Mouse (Mus musculus) lung, postnatal 25 days (tissue): ENCODE results near the gene Nppb.
A peak's percentile ranks its signal among the peaks of the same experiment; 100 is the strongest.

Experiments used
- DNase-seq: peaks from one replicate; pipeline ENCODE4 v3.0.0; 2022; ENCODE audit warnings: low spot score

Nppb gene

DNA sequence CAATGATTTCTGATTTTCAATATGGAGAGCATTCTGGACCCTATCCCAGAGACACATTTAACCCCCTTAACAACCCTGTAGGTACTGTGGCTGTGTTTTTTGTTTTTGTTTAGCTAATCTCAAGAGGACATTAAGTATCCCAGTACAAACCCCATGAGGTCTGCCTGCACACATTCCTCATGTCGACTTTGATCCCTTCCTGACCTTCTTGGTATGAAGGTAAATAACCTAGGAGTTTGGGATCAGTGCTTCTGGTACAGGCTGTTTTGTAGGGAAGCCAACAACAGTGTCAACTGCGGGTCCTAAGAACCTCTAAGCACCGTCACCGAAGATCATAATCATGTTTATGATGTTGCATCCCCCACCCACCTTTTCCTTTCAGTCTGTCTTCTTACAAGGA, 7.9 kb upstream of the Nppb start:
- DNase-seq: no peak

DNA sequence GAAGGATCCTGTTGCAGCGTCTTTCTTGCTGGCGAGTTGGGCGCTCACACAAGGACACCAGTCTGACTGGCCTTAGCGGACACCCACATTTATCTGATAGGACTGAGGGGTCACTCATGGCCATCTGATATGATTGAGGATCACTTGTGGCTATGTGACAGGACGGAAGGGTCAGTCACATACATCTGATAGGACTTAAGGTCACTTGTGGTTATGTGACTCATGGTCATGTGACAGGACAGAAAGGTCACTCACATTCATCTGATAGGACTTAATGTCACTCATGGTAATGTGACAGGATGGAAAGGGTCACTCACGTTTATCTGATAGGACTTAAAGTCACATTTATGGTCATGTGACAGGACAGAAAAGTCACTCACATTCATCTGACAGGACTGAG, 7.2 kb upstream of the Nppb start:
- DNase-seq: no peak

DNA sequence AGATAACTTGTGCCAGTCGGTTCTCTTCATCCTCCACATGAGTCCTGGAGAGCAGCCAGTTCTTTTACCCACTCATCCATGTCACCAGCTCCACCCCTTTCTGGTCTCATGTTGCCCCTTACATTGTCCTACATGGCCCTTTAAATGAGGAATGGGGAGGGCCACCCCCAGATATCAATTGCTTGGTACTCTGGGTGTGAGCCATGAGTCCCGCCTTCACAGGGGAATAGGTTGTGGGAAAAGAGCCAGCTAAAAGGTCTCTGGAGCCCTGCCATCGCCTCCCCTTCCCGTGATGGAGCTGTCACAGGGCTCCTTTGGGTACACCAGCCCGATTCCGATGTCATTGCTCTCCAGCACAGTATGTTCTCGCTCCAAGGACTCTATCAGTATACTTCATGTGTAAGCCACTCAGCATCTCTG, 6.1 kb upstream of the Nppb start:
- DNase-seq: no peak

DNA sequence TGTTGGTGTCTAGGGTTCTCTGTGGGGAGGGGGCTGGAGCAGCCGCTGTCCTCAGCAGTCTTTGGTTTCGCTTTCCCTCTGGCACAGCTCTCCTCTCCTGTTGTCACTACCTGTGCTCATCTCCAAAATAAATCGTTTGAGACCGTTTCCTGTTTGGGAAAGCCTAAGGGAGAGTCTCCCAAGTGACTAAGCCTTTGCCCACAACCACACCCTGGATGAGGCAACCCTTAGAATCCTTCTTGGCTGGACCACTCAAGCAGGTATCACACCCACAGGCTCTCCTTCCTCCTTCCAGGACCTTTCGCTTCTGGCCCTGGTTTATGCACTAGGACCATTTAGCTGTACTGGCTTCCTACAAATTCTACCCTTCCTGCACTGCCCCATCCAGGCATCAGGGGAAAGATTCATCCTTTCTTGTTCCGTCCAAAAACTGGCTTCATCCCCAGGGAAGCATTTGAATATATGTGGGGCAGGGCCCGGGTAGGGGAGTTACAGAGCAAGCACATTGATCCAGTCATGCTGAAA, 8.0 kb downstream of the Nppb start:
- no peak for DNase-seq

DNA sequence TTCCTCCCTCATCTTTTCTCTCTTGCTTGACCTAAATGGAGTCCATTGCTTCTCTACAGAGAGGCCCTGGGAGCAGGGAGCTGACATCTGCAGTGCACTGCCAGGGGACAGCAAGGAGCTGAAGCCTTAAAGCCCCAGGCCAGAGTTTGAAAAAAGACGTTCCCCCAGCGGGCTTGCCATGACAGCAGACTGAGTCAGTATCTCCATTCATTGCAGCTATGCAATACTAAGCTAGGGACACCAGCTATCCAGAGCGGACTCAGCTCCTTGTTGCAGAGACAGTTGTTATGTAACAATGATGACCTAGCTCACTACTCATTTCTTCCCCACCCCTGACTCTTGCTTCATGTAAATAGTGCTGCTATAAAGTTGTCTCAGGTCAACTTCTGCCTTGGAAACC, 9.7 kb downstream of the Nppb start:
- DNase-seq: no peak

DNA sequence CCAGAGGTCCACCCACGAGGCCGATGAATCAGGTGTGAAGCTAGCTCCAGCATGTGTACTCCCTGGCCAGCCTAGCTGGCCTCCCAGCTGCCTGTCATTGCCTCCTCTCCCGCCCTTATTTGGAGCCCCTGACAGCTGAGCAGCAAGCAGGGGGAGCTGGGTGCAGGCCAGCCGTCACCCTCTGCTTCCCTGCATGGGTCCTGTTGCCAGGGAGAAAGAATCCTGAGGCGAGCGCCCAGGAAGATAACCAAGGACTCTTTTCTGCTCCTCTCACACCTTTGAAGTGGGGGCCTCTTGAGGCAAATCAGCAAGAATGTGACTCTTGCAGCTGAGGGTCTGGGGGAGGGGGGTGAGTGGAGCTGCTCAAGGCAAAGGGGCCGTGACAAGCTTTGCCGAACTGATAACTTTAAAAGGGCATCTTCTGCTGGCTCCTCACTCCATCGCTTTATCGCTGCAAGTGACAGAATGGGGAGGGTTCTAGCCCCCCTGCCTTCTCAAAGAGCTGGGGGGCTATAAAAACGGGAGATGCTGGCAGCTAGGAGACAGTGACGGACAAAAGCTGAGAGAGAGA, 14.7 kb downstream of the Nppb start, which contains the start of gene Nppa:
Gene Nppa (plus strand): TSS at position 521 of the 571 bp plus-strand sequence.
- no peak for DNase-seq

DNA sequence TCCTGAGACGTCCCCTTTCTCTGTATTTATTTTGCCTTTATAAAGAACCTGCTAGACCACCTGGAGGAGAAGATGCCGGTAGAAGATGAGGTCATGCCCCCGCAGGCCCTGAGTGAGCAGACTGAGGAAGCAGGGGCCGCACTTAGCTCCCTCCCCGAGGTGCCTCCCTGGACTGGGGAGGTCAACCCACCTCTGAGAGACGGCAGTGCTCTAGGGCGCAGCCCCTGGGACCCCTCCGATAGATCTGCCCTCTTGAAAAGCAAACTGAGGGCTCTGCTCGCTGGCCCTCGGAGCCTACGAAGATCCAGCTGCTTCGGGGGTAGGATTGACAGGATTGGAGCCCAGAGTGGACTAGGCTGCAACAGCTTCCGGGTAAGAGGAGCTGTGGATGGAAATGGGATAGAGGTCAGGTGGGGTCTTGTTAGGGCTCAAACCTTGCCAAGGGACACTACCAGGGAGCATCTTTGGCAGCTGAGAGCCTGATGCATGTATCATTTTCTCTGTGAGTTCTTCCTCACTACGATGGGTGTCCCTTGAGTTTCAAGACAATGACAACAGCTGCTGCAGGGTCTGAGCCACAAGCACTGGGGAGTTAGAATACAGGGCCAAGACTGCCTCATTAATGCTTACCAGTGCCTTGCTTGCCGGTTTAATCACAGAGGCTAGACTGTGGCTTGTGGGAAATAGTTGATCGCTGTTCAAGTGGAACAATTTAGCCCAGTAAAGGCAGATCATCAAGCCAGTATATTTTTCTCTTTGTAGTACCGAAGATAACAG, 15.6 kb downstream of the Nppb start:
- no peak for DNase-seq

DNA sequence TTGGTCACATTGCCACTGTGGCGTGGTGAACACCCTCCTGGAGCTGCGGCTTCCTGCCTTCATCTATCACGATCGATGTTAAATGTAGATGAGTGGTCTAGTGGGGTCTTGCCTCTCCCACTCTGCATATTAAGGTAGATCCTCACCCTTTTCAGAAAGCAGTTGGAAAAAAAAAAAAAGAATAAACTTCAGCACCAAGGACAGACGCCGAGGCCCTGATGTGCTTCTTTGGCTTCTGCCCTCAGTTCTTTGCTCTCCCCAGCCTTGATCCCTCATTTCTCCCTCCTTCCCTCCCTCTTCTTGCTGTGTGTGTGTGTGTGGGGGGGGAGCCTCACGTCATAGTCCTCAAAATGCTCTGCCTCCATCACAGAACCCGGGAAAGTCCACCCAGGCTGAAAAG, 16.3 kb downstream of the Nppb start:
- DNase-seq: no peak

DNA sequence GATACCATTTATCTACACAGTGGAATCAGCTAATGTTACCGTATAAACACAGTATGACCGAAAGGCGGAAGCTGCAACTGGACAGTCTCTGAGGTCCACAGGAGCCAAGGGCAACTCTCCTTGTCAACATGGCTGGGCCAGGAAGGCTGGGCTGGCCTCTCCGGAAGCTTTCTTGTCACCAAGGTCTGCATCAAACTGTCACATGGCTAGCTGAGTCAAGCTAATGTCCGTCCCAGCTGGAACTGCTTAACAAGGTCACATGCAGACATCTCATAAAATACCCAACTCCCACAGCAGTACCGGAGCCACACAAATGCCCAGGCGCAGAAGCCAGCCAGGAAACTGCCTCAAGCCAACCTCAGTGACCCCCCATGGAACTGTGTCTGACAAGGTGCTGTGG, 18.8 kb downstream of the Nppb start:
- no peak for DNase-seq

DNA sequence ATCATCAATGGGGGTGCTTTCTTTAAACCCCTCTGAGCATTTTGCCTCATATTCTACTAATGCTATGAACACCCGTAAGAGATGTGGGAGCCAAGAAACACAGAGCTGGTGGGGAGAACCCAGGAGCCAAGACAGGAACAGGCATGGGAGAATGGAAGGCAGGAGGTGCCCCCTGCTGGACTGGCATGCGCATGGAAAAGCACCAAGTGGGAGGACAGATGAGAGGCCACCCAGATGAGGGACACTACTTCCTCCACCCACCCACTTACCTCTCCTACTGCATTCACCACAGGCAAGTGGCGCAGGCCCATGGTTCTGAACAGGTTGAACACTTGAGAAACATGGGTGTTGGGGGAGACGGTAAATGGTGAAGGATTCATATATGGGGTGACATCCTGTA, 22.8 kb downstream of the Nppb start:
- peak; percentile 18 for DNase-seq

DNA sequence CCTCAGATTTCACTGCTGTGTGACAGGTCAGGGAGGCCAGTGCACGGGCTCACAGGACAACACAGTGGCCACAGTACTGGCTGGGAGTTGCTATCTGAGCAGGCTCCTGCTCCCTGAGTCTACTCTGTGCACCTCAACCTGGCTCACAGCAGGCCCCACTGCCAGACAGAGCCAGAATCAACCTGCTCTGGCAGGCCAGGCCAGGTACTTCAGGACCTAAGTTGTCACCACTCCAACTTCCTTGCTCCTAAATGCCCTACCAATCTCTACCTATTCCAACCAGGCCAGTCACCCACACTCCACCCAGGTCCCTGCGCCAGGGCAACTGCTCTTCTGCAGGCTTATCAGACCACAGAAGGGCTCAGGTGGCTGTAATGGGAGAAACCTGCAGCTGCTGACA, 24.1 kb downstream of the Nppb start:
- peak; percentile 7 for DNase-seq

DNA sequence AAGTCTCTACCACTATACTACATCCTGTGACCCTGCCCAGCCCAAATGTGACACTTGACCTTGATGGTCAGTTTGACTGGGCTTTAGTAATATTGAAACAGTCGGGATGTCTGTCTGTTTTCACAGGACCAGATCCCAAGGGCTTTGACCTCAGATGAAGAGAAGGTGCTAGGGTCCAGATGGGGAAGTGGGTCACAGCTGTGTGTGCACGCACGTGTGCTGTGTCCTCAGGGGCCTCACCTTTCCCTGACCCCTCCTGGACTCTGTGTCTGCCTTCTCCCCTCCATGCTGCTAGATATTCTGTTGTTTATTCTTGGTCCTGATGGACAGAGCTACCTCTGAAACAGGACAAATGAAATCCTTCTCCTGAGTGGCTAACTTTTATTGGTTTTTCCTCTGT, 25.7 kb downstream of the Nppb start:
- no peak for DNase-seq

DNA sequence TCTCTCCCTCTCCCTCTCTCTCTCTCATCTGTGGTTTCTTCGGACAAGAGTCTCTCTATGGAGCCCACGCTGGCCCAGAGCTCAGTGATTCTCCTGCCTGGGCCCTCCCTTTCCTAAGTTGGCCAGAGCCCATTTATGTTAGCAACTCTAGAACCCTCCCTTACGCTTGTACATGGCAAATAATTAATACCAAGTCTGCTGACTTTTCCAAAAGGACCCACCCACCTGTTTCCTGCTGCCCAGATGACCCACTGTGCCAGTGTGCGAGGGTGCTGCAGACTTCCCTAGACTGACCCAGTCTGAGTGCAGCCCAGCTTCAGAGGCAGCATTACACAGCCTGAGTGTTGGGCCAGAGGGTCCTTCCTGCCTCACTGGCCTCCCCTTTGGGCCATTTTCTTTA, 26.6 kb downstream of the Nppb start:
- no peak for DNase-seq

DNA sequence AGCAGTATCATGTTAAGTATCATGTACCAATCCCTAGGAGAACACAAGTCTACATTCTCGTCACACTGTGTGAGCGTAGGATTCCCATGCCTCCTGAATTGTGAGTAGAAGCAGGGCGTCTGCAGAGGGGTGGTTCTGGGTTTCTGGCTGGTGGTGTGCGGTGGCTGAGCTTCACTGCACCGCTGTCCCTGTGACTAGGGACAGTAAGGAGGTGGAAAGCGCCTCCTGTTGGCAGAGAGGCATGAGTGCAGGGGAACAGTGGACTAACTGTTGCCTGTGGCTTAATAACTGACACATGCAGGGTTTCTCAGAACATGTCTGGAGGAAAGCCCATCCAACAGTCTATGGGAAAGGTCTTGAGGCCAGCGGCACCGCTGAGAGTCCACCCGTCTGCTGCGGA, 29.8 kb downstream of the Nppb start:
- DNase-seq: no peak

DNA sequence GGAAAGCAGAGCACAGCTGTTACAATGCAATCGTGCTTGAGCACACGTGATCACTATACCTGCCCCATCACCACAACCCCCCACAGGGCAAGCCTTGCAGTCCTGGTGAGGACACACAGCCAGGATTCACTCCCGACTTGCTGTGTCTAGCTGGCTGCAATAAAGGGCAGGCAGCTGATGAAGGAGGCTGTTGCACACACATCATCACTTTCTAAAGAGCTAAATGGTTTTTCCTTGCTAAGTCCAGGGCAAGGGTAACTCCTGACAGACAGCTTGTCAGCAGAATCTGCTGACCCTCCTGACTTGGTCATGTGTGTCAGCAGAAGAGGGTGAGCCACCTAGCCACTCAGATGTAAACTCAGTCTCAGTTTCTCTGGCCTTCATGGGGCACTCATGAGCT, 31.4 kb downstream of the Nppb start:
- DNase-seq: no peak

DNA sequence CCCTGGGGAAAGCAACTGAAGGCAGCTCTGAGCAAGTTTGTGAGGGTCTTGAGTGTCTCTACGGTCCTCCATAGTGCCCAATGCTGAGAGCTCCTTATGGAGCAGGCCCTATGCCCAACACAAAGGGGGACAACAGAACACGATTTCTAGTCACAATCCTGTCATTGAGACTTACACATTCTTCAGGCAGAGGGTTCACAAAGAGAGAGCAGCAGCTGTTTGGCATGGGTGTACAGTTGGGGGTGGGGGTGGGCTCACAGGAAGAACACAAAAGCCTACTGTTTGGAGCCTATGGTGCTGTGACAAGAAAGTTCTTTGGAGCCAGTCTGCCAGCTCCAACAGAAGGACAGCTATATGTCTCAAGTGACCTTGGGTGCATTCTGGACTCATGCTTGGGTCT, 32.8 kb downstream of the Nppb start:
- no peak for DNase-seq

DNA sequence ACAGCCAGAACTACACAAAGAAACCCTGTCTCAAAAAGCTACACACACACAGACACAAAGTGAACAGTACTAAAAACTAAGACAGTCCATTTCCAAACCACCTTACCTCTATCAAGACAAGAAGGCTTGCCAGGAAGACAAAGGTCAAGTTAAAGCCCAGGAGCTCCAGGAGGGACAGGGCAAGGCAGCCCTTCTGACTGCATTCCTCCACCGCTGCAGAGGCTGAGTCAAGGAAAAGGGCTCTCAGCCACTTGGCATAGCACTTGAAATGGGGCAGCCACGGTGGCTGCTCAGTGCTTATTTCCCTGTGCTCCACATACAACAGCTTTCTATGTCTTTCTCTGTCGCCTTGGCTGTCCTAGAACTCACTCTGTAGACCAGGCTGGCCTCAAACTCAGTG, 38.4 kb downstream of the Nppb start:
- DNase-seq: peak; percentile 6

DNA sequence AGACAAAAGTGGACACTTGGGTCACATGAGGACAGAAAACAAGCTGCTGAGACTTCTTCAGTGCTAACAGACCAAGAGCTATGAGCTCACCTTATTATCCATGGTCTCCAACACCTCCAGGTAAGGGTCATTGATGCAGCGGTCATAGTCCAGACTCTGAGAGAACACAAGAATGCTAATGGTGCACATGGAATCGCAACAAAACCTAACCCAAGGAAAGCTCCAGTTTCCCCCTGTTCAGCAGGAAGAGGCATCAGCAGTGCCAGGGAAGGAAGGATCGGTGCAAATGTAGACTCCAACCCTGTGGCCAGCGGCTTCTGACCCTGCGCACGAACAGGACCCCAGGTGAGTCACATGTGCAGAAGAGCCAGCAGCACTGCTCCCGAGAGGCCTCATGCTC, 43.7 kb downstream of the Nppb start:
- no peak for DNase-seq

DNA sequence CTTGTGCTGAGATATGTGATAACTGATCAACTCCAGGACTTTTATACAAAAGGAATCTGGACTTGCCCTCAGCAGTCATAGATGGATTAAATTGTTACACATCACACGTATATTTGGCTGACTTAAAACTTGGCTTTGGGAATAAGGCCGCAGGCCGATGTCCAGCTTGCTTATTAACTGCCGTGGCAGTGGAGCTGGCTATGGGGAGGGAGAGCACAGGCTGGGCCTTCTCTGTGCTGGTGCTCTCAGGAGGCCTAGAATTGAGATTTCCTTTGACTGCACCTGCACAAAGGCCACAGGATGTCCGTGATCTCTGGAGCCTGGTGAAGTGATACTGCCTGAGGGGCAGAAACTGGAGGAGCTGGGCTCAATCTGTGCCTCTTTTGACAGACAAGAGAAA, 44.9 kb downstream of the Nppb start:
- no peak for DNase-seq

DNA sequence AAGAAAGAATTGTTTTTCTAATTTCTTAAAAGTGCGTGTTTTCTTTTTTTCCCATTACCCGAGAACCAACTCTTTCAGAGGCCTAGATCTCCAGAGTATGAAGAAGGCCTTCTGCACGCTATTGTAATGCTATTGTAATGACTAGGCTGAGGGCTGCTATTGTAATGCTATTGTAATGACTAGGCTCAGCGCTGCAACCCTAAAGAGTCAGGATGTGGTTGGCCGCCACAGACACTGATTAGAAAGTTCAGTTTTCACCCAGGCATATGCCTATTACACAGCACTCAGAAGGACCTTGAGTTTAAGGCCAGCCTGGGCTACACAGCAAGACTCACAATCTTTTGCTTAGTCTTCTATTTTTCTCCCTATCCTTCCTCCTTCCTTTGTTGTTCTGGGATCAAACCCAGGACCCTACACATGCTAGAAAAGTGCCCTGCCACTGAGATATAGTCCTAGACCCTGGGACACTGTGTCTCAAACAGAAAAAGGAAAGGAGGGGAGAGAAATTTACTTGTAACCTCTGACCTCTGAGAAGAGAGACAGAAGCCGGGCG, 48.3 kb downstream of the Nppb start:
- no peak for DNase-seq

DNA sequence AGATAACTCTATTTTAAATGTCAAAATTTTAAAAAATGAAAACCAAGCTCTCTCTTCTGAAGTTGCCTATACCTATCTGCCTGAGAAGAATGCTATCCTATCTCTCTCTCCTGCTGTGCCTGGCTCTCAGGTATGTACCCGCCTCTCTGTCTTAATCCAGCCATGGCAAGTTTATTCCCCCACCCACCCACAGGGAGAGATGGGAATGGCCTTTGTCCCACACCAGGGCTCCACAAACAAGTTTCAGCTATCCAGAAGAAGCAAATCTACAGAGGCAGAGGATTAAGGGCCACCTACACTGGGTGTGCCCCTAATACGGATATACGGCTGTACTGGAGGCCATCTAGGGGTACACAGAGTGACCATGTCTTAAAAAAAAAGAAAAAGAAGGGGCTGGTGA, 49.9 kb downstream of the Nppb start:
- DNase-seq: no peak
